Mouse (Mus musculus): ENCODE measurements around the gene Lcn5. TPM values are rescaled to one million over a fixed set of nuclear protein-coding genes. Genes with fewer than 3 reads are reported as not detected.

Gene Lcn5
- polyA plus RNA-seq, 1 experiment: not detected

DNA sequence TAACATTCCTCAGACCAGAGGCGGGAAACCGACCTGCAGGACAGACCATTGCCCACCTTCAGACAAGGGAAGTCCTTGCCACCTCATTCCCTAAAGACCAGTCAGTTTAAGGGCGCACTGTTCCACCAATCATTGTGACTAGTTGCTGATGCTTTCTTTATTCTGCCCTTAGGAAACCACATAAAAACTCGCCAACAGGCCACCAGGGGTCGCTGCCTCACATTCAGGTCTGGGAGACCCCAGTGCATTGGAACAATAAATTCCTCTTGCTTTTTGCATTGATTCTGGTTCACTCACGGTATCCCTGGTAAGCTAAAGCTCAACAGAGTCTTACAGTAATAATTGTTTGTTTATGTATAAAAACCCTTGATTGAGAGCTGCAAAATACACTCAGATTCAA lies 17.9 kb upstream of the Lcn5 start:
- no peaks in the 10 kb centered on the region for H3K27me3 ChIP-seq (ENCODE audit: control insufficient read depth, insufficient read depth, low read length, poor library complexity, severe bottlenecking)
- H3K36me3 ChIP-seq (ENCODE audit: control insufficient read depth, insufficient read depth, low read length, poor library complexity, severe bottlenecking): no peaks in the 10 kb centered on the region
- TF ChIP-seq CTCF (IDR thresholded peaks at IDR 0.05; ENCODE audit: low read depth, low read length): peak; percentile 78
- no peak for TF ChIP-seq POLR2A (IDR thresholded peaks at IDR 0.05; ENCODE audit: insufficient read depth, low read length)
- no peak overlapping the region for H3K4me3 ChIP-seq (ENCODE audit: low read depth, low read length)
- H3K4me1 ChIP-seq (ENCODE audit: control insufficient read depth, insufficient read depth, low read length): no peaks in the 10 kb centered on the region
- H3K27ac ChIP-seq (ENCODE audit: insufficient read depth, low read length): no peak overlapping the region
- no peaks in the 10 kb centered on the region for H3K9me3 ChIP-seq (replicated peaks; ENCODE audit: control insufficient read depth, insufficient read depth, low read length, poor library complexity, severe bottlenecking)
- no peak overlapping the region for H3K9ac ChIP-seq (ENCODE audit: low read depth, poor library complexity, severe bottlenecking)

DNA sequence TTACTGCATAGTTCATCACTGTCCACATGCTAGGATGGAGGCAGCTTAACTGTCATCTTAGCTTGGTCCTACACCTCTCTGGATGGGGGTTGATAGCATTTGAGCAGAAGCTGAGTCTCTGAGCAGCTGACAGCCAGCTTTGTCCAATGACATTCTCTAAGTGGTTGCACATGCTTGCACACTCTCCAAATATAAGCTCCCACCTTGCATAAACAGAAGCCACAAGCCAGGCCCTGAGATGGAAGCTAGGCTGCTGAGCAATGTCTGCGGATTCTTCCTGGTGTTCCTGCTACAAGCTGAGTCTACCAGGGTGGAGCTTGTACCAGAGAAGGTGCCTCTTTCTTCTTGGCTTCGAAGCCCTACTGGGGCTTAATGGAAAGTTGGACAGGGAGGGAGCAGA lies 4.8 kb upstream of the Lcn5 start, which contains the start of gene Lcn8:
Lcn8 (plus strand) TSS at position 219 of the 400 bp plus-strand sequence.
- Histone ChIP-seq H3K27me3 (ENCODE audit: control insufficient read depth, insufficient read depth, low read length, poor library complexity, severe bottlenecking) (no peaks in the 10 kb centered on the region), H3K4me1 (ENCODE audit: control insufficient read depth, insufficient read depth, low read length) (no peaks in the 10 kb centered on the region), H3K9me3 (replicated peaks; ENCODE audit: control insufficient read depth, insufficient read depth, low read length, poor library complexity, severe bottlenecking) (no peaks in the 10 kb centered on the region), H3K9ac (ENCODE audit: low read depth, poor library complexity, severe bottlenecking) (no peak within 1 kb of the TSS), H3K4me3 (ENCODE audit: low read depth, low read length) (no peak within 1 kb of the TSS), H3K36me3 (ENCODE audit: control insufficient read depth, insufficient read depth, low read length, poor library complexity, severe bottlenecking) (no peaks in the 10 kb centered on the region), H3K27ac (ENCODE audit: insufficient read depth, low read length) (no peak within 1 kb of the TSS)
- TF ChIP-seq POLR2A (IDR thresholded peaks at IDR 0.05; ENCODE audit: insufficient read depth, low read length): no peak
- TF ChIP-seq CTCF (IDR thresholded peaks at IDR 0.05; ENCODE audit: low read depth, low read length): no peak
- no peak for TF ChIP-seq EP300 (IDR thresholded peaks at IDR 0.05; ENCODE audit: insufficient read depth, low read depth, low read length)

DNA sequence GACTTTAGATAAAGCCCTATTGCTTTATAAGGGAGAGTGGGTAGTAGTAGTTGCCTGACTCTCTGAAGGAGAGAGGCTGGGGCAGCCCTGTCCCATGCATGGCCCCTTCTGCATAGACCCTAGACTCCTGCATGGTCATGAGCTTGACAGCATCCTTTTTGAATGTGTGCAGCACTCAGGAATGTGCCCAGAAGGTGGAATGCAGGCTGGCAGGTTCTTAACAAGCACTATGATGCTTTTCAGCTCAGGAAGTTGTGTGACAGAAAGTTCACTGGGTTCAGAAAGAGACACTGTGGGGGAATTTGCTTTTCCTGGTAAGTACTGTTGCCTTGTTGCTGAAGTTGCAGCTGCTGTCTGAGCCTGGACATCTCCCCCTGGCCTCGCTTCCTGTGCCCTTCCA lies 3.2 kb upstream of the Lcn5 start:
- Histone ChIP-seq H3K4me3 (ENCODE audit: low read depth, low read length) (no peak overlapping the region), H3K36me3 (ENCODE audit: control insufficient read depth, insufficient read depth, low read length, poor library complexity, severe bottlenecking) (no peaks in the 10 kb centered on the region), H3K27me3 (ENCODE audit: control insufficient read depth, insufficient read depth, low read length, poor library complexity, severe bottlenecking) (no peaks in the 10 kb centered on the region), H3K27ac (ENCODE audit: insufficient read depth, low read length) (no peak overlapping the region), H3K9me3 (replicated peaks; ENCODE audit: control insufficient read depth, insufficient read depth, low read length, poor library complexity, severe bottlenecking) (no peaks in the 10 kb centered on the region), H3K9ac (ENCODE audit: low read depth, poor library complexity, severe bottlenecking) (no peak overlapping the region), H3K4me1 (ENCODE audit: control insufficient read depth, insufficient read depth, low read length) (no peaks in the 10 kb centered on the region)
- TF ChIP-seq EP300 (IDR thresholded peaks at IDR 0.05; ENCODE audit: insufficient read depth, low read depth, low read length): no peak
- TF ChIP-seq POLR2A (IDR thresholded peaks at IDR 0.05; ENCODE audit: insufficient read depth, low read length): no peak
- no peak for TF ChIP-seq CTCF (IDR thresholded peaks at IDR 0.05; ENCODE audit: low read depth, low read length)

DNA sequence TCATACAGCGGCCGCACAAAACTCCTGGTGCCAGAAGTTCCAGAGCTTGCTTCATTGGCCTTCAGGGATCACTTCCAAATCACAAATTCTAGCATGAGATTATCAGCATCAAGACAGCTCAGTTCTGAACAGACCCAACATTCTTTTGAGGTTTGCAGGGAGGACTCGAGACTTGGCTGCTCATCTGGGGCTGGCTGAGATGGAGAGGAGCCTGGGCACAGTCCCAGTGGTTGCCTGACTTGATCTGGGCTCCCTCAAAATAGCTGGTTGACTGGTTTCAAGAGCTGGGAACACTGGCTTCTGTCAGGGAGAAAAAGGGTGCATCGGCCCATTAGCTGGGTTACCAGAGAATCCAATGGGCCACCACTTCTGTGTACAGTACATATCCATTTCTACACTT lies 1.1 kb upstream of the Lcn5 start:
- Histone ChIP-seq H3K9me3 (replicated peaks; ENCODE audit: control insufficient read depth, insufficient read depth, low read length, poor library complexity, severe bottlenecking) (no peaks in the 10 kb centered on the region), H3K4me3 (ENCODE audit: low read depth, low read length) (no peak overlapping the region), H3K4me1 (ENCODE audit: control insufficient read depth, insufficient read depth, low read length) (no peaks in the 10 kb centered on the region), H3K9ac (ENCODE audit: low read depth, poor library complexity, severe bottlenecking) (no peak overlapping the region), H3K27me3 (ENCODE audit: control insufficient read depth, insufficient read depth, low read length, poor library complexity, severe bottlenecking) (no peaks in the 10 kb centered on the region), H3K36me3 (ENCODE audit: control insufficient read depth, insufficient read depth, low read length, poor library complexity, severe bottlenecking) (no peaks in the 10 kb centered on the region), H3K27ac (ENCODE audit: insufficient read depth, low read length) (no peak overlapping the region)
- TF ChIP-seq POLR2A (IDR thresholded peaks at IDR 0.05; ENCODE audit: insufficient read depth, low read length) (no peak), EP300 (IDR thresholded peaks at IDR 0.05; ENCODE audit: insufficient read depth, low read depth, low read length) (no peak), CTCF (IDR thresholded peaks at IDR 0.05; ENCODE audit: low read depth, low read length) (no peak)

DNA sequence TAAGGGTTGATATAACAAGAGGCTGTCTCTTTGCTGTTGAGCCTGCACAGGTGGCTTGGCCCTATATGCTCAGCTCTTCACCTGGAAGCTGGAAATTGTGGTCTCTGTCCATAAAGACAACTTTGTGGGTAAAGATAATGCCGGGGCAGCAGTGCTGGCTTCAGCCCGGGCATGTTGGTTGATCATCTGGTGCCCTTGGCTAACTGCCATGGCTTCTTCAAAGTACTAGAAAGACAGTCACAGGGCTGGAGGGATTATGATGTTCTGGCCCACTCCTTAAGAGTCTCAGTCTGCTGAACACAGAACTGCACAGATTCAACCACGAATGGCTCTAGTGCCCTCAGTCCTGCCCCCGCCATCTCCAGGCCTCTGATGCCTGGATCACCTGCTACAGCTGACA lies 506 bp upstream of the Lcn5 start:
- no peaks in the 10 kb centered on the region for H3K4me1 ChIP-seq (ENCODE audit: control insufficient read depth, insufficient read depth, low read length)
- TF ChIP-seq CTCF (IDR thresholded peaks at IDR 0.05; ENCODE audit: low read depth, low read length) (no peak), EP300 (IDR thresholded peaks at IDR 0.05; ENCODE audit: insufficient read depth, low read depth, low read length) (no peak), POLR2A (IDR thresholded peaks at IDR 0.05; ENCODE audit: insufficient read depth, low read length) (no peak)
- no peak overlapping the region for H3K27ac ChIP-seq (ENCODE audit: insufficient read depth, low read length)
- no peaks in the 10 kb centered on the region for H3K9me3 ChIP-seq (replicated peaks; ENCODE audit: control insufficient read depth, insufficient read depth, low read length, poor library complexity, severe bottlenecking)
- H3K9ac ChIP-seq (ENCODE audit: low read depth, poor library complexity, severe bottlenecking): no peak overlapping the region
- no peak overlapping the region for H3K4me3 ChIP-seq (ENCODE audit: low read depth, low read length)
- H3K36me3 ChIP-seq (ENCODE audit: control insufficient read depth, insufficient read depth, low read length, poor library complexity, severe bottlenecking): no peaks in the 10 kb centered on the region
- no peaks in the 10 kb centered on the region for H3K27me3 ChIP-seq (ENCODE audit: control insufficient read depth, insufficient read depth, low read length, poor library complexity, severe bottlenecking)

DNA sequence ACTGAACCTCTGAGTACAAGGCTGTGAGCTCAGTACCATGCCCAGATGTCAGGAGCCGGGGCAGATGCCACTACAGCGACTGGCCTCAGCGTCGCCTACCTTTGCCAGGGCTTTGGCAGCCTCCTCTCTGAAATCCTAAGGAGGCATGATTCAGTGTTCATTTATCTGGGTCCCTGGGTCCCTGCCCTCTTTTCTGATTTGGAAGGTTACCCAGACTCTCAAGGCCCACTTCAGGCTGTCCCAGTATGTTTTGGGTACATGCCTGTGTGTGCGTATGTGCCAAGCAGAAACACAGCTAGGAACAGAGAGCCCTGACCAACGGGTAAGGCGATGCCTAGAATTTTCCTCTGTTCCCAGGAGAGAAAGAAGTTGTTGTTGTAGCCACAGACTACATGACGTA lies 2.5 kb downstream of the Lcn5 start:
- TF ChIP-seq POLR2A (IDR thresholded peaks at IDR 0.05; ENCODE audit: insufficient read depth, low read length) (no peak), CTCF (IDR thresholded peaks at IDR 0.05; ENCODE audit: low read depth, low read length) (no peak), EP300 (IDR thresholded peaks at IDR 0.05; ENCODE audit: insufficient read depth, low read depth, low read length) (no peak)
- Histone ChIP-seq H3K4me3 (ENCODE audit: low read depth, low read length) (no peak overlapping the region), H3K9me3 (replicated peaks; ENCODE audit: control insufficient read depth, insufficient read depth, low read length, poor library complexity, severe bottlenecking) (no peaks in the 10 kb centered on the region), H3K36me3 (ENCODE audit: control insufficient read depth, insufficient read depth, low read length, poor library complexity, severe bottlenecking) (no peaks in the 10 kb centered on the region), H3K9ac (ENCODE audit: low read depth, poor library complexity, severe bottlenecking) (no peak overlapping the region), H3K4me1 (ENCODE audit: control insufficient read depth, insufficient read depth, low read length) (no peaks in the 10 kb centered on the region), H3K27me3 (ENCODE audit: control insufficient read depth, insufficient read depth, low read length, poor library complexity, severe bottlenecking) (no peaks in the 10 kb centered on the region), H3K27ac (ENCODE audit: insufficient read depth, low read length) (no peak overlapping the region)

Data from ES-Bruce4 (cell line).